Mouse (Mus musculus) embryonic stem cell, embryonic (primary cell): ENCODE measurements around the gene Trip10.

Source experiments
- CTCF ChIA-PET, 4 experiments: fragments of 300-600 bp in 2 of 4; fragments of 350-600 bp in 2 of 4; sonication (Branson Sonifier 250); formaldehyde crosslinking; loops; one replicate each; lab custom pipeline; 2022; ENCODE audit warnings: inconsistent platforms in 2 of 4; lab: Charles Lee
- POLR2A ChIA-PET, 4 experiments: fragments of 300-600 bp in 2 of 4; fragments of 350-600 bp in 2 of 4; sonication (Branson Sonifier 250); formaldehyde crosslinking; loops; one replicate each; lab custom pipeline; 2022; ENCODE audit warnings: antibody characterized with exemption in 4 of 4, inconsistent platforms in 1 of 4; lab: Charles Lee

Gene Trip10

DNA sequence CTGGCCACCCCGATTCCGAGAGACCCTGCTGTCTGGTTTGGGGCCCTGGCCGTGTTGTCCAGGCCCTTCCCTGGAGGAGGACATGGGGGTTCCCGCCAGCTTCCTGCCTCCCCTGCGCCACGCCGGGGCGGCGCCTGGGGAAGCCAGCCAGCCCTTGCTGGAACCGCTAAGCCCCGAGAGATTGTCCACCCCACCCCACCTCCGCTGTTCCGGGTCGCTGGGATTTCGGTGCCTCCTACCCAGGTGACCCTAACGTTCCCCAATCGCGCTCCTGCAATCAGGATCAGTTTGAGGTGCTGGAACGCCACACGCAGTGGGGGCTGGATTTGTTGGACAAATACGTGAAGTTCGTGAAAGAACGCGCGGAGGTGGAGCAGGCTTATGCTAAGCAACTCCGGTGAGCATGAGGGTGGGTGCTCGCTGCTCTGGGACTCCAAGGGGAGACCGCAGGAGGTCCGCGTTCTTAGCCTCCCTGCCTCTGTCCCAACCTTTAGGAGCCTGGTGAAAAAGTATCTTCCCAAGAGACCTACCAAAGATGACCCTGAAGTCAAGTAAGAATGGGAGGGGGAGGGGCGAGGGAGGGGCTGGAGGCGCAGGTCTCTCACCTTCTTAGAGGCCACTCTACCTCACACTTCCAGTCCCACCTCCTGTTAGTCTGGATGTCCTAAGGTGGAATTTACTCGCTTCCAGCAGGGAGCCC lies 1.4 kb downstream of the Trip10 start:
- CTCF ChIA-PET: interaction anchor here in 1 of 4 experiments (0.8 to 1.3 kb wide), 2 partner anchors 82 to 84 kb away, joined by 4 read pairs; no protein-coding TSS in a partner anchor
- POLR2A ChIA-PET: interaction anchor here in 2 of 4 experiments (0.5 to 3.9 kb wide), 10 partner anchors 8 to 489 kb away, joined by 3 to 16 read pairs (median 4); partner anchors contain the start of gene Khsrp (in 1 of the 2)

GRCm38 (mm10) chr17:57251431-57251830 lies 2.2 kb downstream of the Trip10 start:
- ChIA-PET CTCF (interaction anchor here in 2 of 4 experiments (0.6 kb wide), 2 partner anchors 49 to 256 kb away, joined by 3 to 6 read pairs; no protein-coding TSS in a partner anchor), POLR2A (interaction anchor here in 2 of 4 experiments (0.5 to 3.9 kb wide), 6 partner anchors 8 to 490 kb away, joined by 3 to 16 read pairs (median 4); no protein-coding TSS in a partner anchor)

GRCm38 (mm10) chr17:57253306-57253705 lies 4.1 kb downstream of the Trip10 start:
- POLR2A ChIA-PET: interaction anchor here in 1 of 4 experiments (0.8 to 3.1 kb wide), 5 partner anchors 8 to 79 kb away, joined by 3 to 16 read pairs (median 4); no protein-coding TSS in a partner anchor
- CTCF ChIA-PET: interaction anchor here in 1 of 4 experiments (0.9 kb wide), 1 partner anchor 256 kb away, joined by 3 read pairs; the partner anchor contains the start of gene Alkbh7

GRCm38 (mm10) chr17:57255354-57255753 lies 6.1 kb downstream of the Trip10 start:
- ChIA-PET POLR2A (interaction anchor here in 3 of 4 experiments (0.6 to 1.3 kb wide), 4 partner anchors 18 to 786 kb away, joined by 3 to 4 read pairs (median 3); partner anchors contain the start of gene Alkbh7 (in 1 of the 3)), CTCF (no interaction called here)

- ChIA-PET POLR2A (interaction anchor here in 1 of 4 experiments (0.9 to 1.3 kb wide), 2 partner anchors 16 to 225 kb away, joined by 3 to 4 read pairs; no protein-coding TSS in a partner anchor), CTCF (no interaction called here)
Measured at GRCm38 (mm10) chr17:57256921-57257485, 7.7 kb downstream of the Trip10 start.

- POLR2A ChIA-PET: interaction anchor here in 1 of 4 experiments (2.9 kb wide), 1 partner anchor 9 kb away, joined by 15 read pairs; the partner anchor contains the start of genes Gpr108 and Trip10
Measured at GRCm38 (mm10) chr17:57258191-57258590, 8.9 kb downstream of the Trip10 start.

GRCm38 (mm10) chr17:57259742-57260141 lies 10.5 kb downstream of the Trip10 start:
- ChIA-PET CTCF (interaction anchor here in 2 of 4 experiments (1.2 to 3.4 kb wide), 2 partner anchors 16 to 75 kb away, joined by 3 to 11 read pairs; no protein-coding TSS in a partner anchor), POLR2A (interaction anchor here in 1 of 4 experiments (2.9 kb wide), 1 partner anchor 10 kb away, joined by 15 read pairs; the partner anchor contains the start of genes Gpr108 and Trip10)

More at GRCm38 (mm10) chr17:57258191-57258590, 8.9 kb downstream of the Trip10 start:
- CTCF ChIA-PET: no interaction called here

DNA sequence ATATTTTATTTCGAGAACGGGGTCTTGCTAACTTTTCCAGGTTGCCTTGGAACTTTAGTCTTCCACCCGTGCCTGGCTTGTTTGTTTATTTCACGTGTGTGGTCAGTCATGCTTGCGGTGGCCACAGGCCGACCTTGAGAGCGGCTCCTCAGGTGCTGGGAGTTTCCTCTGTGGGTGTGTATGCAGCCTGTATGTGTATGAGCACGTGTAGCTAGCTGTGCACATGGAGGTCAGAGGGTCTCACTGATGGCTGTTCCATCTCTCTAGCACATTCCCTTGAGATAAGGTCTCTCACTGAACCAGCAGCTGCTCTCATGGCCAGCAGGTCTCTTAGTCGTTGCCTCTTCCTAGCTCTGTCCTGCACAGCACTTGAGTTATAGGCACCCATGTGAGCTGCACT lies 11.1 kb downstream of the Trip10 start:
- CTCF ChIA-PET: interaction anchor here in 1 of 4 experiments (3.4 kb wide), 1 partner anchor 16 kb away, joined by 11 read pairs; no protein-coding TSS in a partner anchor
- POLR2A ChIA-PET: interaction anchor here in 1 of 4 experiments (2.4 to 2.9 kb wide), 2 partner anchors 8 to 11 kb away, joined by 15 to 16 read pairs; partner anchors contain the start of genes Gpr108 and Trip10

DNA sequence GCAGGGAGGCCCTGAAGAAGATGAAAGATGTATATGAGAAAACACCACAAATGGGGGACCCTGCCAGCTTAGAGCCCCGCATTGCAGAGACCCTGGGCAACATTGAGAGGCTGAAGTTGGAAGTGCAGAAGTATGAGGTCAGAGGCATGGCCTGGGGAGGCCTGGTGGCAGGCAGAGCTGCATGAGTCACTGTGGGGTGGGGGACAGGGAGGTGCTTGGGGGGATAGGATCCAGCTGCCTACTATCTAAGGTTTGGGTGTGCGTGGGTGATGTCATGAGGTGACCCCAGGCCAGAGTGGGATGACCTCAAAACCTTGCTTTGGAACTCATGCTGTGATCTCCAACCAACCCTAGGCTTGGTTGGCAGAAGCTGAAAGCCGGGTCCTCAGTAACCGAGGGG lies 12.0 kb downstream of the Trip10 start:
- POLR2A ChIA-PET: interaction anchor here in 2 of 4 experiments (0.9 to 2.4 kb wide), 8 partner anchors 9 to 503 kb away, joined by 3 to 16 read pairs (median 4); partner anchors contain the start of genes Gpr108 (in 1 of the 2) and Nrtn (in 1 of the 2)

DNA sequence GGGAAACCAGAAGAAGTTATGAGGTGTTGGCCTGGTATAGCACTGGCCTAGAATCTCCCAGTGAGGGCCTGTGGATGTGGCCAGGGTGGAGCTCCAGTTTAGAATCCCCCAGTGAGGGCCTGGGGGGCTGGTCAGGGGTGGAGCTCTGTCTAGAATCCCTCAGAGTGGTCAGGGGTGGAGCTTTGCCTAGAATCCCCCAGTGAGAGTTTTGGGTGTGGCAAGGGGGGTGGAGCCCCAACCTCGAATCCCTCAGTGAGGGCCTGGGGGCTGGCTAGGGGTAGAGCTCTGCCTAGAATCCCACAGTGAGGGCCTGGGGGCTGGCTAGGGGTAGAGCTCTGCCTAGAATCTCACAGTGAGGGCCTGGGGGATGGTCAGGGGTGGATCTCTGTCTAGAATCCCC lies 12.5 kb downstream of the Trip10 start:
- CTCF ChIA-PET: interaction anchor here in 3 of 4 experiments (0.5 to 3.4 kb wide), 6 partner anchors 14 to 1698 kb away, joined by 3 to 11 read pairs (median 3); no protein-coding TSS in a partner anchor
- POLR2A ChIA-PET: interaction anchor here in 2 of 4 experiments (0.8 to 2.4 kb wide), 13 partner anchors 9 to 504 kb away, joined by 3 to 16 read pairs (median 4); partner anchors contain the start of genes Gpr108 (in 1 of the 2), Khsrp (in 1 of the 2) and Nrtn (in 1 of the 2)

More for the DNA sequence above, 12.0 kb downstream of the Trip10 start:
- CTCF ChIA-PET: interaction anchor here in 3 of 4 experiments (0.5 to 3.4 kb wide), 5 partner anchors 15 to 1699 kb away, joined by 3 to 11 read pairs (median 3); no protein-coding TSS in a partner anchor

DNA sequence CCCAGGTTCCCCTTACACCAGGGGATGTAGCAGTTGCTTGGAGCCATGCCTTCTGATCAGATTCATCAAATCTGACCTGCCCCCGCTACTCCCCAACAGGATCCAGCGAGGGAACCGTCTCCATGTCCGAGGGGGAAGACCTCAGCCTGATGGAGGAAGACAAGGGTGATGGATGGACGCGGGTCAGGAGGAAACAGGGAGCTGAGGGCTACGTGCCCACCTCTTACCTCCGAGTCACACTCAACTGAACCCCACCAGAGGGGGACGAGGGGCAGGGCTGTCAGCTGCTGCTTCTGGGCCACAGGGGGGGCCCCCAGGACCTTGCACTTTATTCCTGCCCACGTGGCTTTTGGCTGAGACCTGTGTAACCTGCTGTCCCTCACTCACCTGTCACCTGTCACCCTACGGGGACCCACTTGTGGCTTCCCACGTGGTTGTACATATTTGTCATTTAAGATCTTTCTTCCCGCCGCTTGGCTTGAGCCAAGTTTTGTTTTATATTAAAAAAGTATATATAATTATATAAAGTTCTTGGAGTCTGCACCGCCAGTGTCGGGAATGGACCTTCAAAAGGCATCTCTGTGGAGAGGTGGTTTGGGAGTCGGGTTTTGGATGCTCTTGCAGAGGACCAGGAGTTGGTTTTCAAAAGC lies 13.8 kb downstream of the Trip10 start:
- ChIA-PET CTCF (interaction anchor here in 3 of 4 experiments (0.6 to 3.4 kb wide), 6 partner anchors 13 to 224 kb away, joined by 3 to 11 read pairs (median 4); partner anchors contain the start of gene Gpr108 (in 1 of the 3)), POLR2A (interaction anchor here in 3 of 4 experiments (0.8 to 2.4 kb wide), 12 partner anchors 9 to 43 kb away, joined by 3 to 16 read pairs (median 3); no protein-coding TSS in a partner anchor)

DNA sequence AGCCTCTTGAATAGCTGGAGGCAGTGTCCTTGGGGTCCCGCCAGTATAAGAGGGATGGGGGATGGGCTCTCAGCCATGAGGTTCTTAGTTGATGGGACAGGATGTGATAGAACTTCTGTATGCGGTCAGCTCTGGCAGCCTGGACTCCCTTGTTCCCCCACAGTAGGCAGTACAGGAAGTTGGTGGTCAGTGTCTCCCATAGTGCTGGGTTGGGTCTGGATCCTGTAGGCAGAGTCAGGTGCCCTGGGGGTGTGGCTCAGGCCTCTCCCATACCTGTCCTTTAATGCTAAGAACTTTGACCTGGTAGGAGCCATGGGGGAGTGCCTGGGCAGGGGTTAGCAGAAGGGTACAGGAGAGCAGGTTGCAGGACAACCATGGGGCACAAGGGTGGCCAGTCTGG lies 14.9 kb downstream of the Trip10 start:
- ChIA-PET CTCF (interaction anchor here in 1 of 4 experiments (1.3 kb wide), 1 partner anchor 13 kb away, joined by 5 read pairs; no protein-coding TSS in a partner anchor), POLR2A (interaction anchor here in 3 of 4 experiments (0.6 to 2.8 kb wide), 9 partner anchors 10 to 233 kb away, joined by 3 to 7 read pairs (median 3); partner anchors contain the start of gene Khsrp (in 1 of the 3))

DNA sequence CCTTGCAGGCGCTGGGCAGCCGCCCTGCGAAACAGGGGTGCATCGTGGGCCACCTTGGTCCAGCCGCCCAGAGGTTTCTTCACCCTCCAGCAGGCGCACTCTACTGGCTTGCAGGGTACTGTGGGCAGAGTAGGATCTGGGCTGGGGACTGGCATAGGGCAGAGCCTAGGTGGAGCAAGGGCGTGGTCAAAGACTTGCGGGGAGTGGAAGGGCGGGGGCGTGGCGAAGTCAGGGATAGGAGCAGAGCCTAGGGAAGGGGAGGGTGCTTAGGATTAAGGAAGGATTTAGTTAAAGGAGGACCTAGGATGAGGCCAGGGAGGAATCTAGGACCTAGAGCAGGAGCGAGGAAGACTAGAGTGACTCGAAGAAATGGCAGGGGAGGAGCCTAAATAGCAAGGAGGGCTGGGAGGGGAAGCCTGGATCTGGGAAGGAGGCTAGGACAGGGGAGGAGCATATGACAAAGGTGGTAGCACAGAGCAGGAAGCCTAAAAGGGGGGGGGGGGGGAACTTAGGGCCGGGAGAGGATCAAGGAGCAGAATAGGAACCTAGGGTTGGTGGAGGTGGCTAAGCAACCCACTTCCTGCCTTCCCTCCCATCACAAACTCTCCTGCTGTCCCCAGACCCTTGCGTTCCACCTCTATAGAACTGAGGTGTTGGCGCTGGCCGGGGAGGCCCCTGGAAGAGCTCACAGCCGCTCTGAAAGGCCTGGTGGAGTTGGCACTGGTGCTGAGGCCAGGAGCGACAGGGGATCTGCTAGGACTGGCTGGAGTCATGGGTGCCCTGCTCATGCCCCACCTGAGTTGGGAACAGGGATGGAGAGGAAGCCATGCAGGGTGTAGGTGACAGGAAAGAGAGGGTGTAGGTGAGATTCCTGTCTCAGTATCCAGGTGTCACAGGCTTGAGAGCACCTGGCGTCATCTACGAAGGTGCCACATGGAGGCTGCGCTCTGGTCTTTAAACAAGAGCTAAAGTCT lies 16.0 kb downstream of the Trip10 start:
- ChIA-PET POLR2A (interaction anchor here (0.7 to 2.8 kb wide), 5 partner anchors 11 to 554 kb away, joined by 3 to 7 read pairs (median 5); partner anchors contain the start of genes Gpr108 (in 1 of the 4) and Khsrp (in 1 of the 4)), CTCF (interaction anchor here in 3 of 4 experiments (0.6 to 1.9 kb wide), 8 partner anchors 11 to 476 kb away, joined by 3 to 5 read pairs (median 4); partner anchors contain the start of gene Gpr108 (in 2 of the 3))

- ChIA-PET CTCF (interaction anchor here in 1 of 4 experiments (0.6 kb wide), 1 partner anchor 48 kb away, joined by 5 read pairs; no protein-coding TSS in a partner anchor), POLR2A (no interaction called here)
Measured at GRCm38 (mm10) chr17:57267556-57268126, 18.4 kb downstream of the Trip10 start.

- CTCF ChIA-PET: interaction anchor here in 1 of 4 experiments (1.1 kb wide), 1 partner anchor 23 kb away, joined by 3 read pairs; the partner anchor contains the start of gene Gpr108
Measured at GRCm38 (mm10) chr17:57271301-57271700, 22.0 kb downstream of the Trip10 start.

More at GRCm38 (mm10) chr17:57271301-57271700, 22.0 kb downstream of the Trip10 start:
- POLR2A ChIA-PET: interaction anchor here in 1 of 4 experiments (0.9 kb wide), 1 partner anchor 19 kb away, joined by 5 read pairs; no protein-coding TSS in a partner anchor
